In genomic region chr19:28679291-28679775, GRCm38 (mm10) we compare ENCODE assay signal across 8 mouse cellular contexts. TPM values are rescaled to one million over a fixed set of nuclear protein-coding genes. Genes with fewer than 3 reads are reported as not detected.
DNase-seq lines count a peak whose midpoint lies in the region; ATAC-seq and TF ChIP-seq lines count a peak whose summit lies in the region.

No protein-coding gene starts in this region.

- H3K36me3 ChIP-seq in heart, embryonic 15.5 days, result no peaks in the 10 kb centered on the region
- no peaks in the 10 kb centered on the region for H3K36me3 ChIP-seq in liver, postnatal 0 days (replicated peaks; ENCODE audit: insufficient read depth, low read length)
- no peaks in the 10 kb centered on the region for H3K36me3 ChIP-seq in stomach, embryonic 16.5 days (ENCODE audit: control insufficient read depth, insufficient read depth, low read length)

- DNase-seq in left cerebral cortex, adult 2 months (ENCODE audit: extremely low spot score in 1 of 2, low spot score in 2 of 2), result no peak
- DNase-seq in left cerebral cortex, adult 11 months (ENCODE audit: low spot score), result no peak
- no peak for DNase-seq in liver, postnatal 0 days
- DNase-seq in adrenal gland, postnatal 4 days (ENCODE audit: low spot score in 2 of 2), result no peak
- DNase-seq in urinary bladder, adult 18-20 months (ENCODE audit: low spot score in 2 of 2), result no peak

- H3K27me3 ChIP-seq in heart, embryonic 15.5 days, result peaks cover 6% of the 10 kb centered on the region; the same call in 1 of the 2 replicates
- peaks cover 32% of the 10 kb centered on the region for H3K27me3 ChIP-seq in liver, postnatal 0 days (ENCODE audit: insufficient read depth, low read length)
- 0 out of 2 replicates have a peak, but pooled peaks cover 7% of the 10 kb centered on the region for H3K27me3 ChIP-seq in stomach, embryonic 16.5 days (ENCODE audit: control insufficient read depth, insufficient read depth, low read length)

- intact Hi-C loops in left cerebral cortex, adult 2 months (cut with DNase I), result no loop called here

- H3K9me3 ChIP-seq in heart, embryonic 15.5 days (replicated peaks), result no peaks in the 10 kb centered on the region
- H3K9me3 ChIP-seq in liver, postnatal 0 days (ENCODE audit: low read length), result no peaks in the 10 kb centered on the region
- no peaks in the 10 kb centered on the region for H3K9me3 ChIP-seq in stomach, embryonic 16.5 days (replicated peaks; ENCODE audit: control insufficient read depth, low read length)

- under 1% methylated on average over 28 of the region's 28 CpGs for WGBS in heart, embryonic 15.5 days
- WGBS in liver, postnatal 0 days (ENCODE audit: insufficient replicate concordance), result 0% methylated on average over 27 of the region's 28 CpGs
- under 1% methylated on average over 28 of the region's 28 CpGs for WGBS in stomach, embryonic 16.5 days

- H3K27ac ChIP-seq in left cerebral cortex, adult 2 months, result 0 out of 2 replicates have a peak overlapping the region, but pooled peaks have one; percentile 11
- H3K27ac ChIP-seq in brown adipose tissue, adult 24 weeks (replicated peaks; ENCODE audit: low read depth, low read length), result no peak overlapping the region
- H3K27ac ChIP-seq in heart, embryonic 15.5 days, result peak overlapping the region; percentile 52; the same call in 1 of the 2 replicates
- H3K27ac ChIP-seq in liver, postnatal 0 days (ENCODE audit: low read depth), result no peak overlapping the region
- no peak overlapping the region for H3K27ac ChIP-seq in stomach, embryonic 16.5 days (ENCODE audit: low read length)

- no peak for TF ChIP-seq EP300 in liver, postnatal 0 days (IDR thresholded peaks at IDR 0.05; ENCODE audit: low read depth)

- H3K4me2 ChIP-seq in heart, embryonic 15.5 days, result peak overlapping the region; percentile 97
- peak overlapping the region; percentile 93 for H3K4me2 ChIP-seq in liver, postnatal 0 days (ENCODE audit: low read depth, low read length)
- peak overlapping the region; percentile 100 for H3K4me2 ChIP-seq in stomach, embryonic 16.5 days (ENCODE audit: low read depth, low read length)

- ATAC-seq in heart, embryonic 15.5 days (replicated peaks; ENCODE audit: insufficient number of reproducible peaks, insufficient read depth, low FRiP score, low read depth), result no peak
- no peak for ATAC-seq in liver, postnatal 0 days
- ATAC-seq in stomach, embryonic 16.5 days (ENCODE audit: insufficient read depth, low FRiP score), result no peak

- TF ChIP-seq CTCF in left cerebral cortex, adult 2 months (IDR thresholded peaks at IDR 0.05), result no peak
- no peak for TF ChIP-seq CTCF in liver, postnatal 0 days (IDR thresholded peaks at IDR 0.05; ENCODE audit: low read depth)

- H3K4me1 ChIP-seq in brown adipose tissue, adult 24 weeks (ENCODE audit: control insufficient read depth, insufficient read depth, insufficient read length, low read length), result peaks cover 15% of the 10 kb centered on the region; the same call in 1 of the 2 replicates
- peaks cover 27% of the 10 kb centered on the region for H3K4me1 ChIP-seq in heart, embryonic 15.5 days (replicated peaks)
- H3K4me1 ChIP-seq in liver, postnatal 0 days (ENCODE audit: insufficient read depth), result peaks cover 21% of the 10 kb centered on the region
- H3K4me1 ChIP-seq in stomach, embryonic 16.5 days (ENCODE audit: control insufficient read depth, insufficient read depth, low read length), result peaks cover 14% of the 10 kb centered on the region

- H3K4me3 ChIP-seq in left cerebral cortex, adult 2 months, result peak overlapping the region; percentile 59
- peak overlapping the region; percentile 73 for H3K4me3 ChIP-seq in brown adipose tissue, adult 24 weeks (ENCODE audit: insufficient read depth, low read depth, low read length)
- peak overlapping the region; percentile 60 for H3K4me3 ChIP-seq in heart, embryonic 15.5 days
- H3K4me3 ChIP-seq in liver, postnatal 0 days (ENCODE audit: low read depth, low read length), result peak overlapping the region; percentile 50
- H3K4me3 ChIP-seq in stomach, embryonic 16.5 days (replicated peaks; ENCODE audit: low read length), result peak overlapping the region; percentile 75

- peak overlapping the region; percentile 52 for H3K9ac ChIP-seq in heart, embryonic 15.5 days
- H3K9ac ChIP-seq in liver, postnatal 0 days (replicated peaks), result peak overlapping the region; percentile 42
- peak overlapping the region; percentile 77 for H3K9ac ChIP-seq in stomach, embryonic 16.5 days (ENCODE audit: low read length)

RNA-seq across cellular contexts. Expression of gene Glis3, which starts 0.5 kb away (rescaled TPM):
- total RNA-seq in left cerebral cortex, adult 2 months (2021), result 1 to 10 TPM; 6.5 to 6.7 TPM
- polyA plus RNA-seq in brown adipose tissue, adult 24 weeks (2012; ENCODE audit: insufficient read depth, insufficient read length, missing spikeins), result 1.7 and 4.2 TPM in 2 replicates
- polyA plus RNA-seq in heart, embryonic 15.5 days (2015; fragmentation: Nextera tagmentation; extraction: Ambion mirVana), result 0.87 and 1.6 TPM in 2 replicates
- polyA plus RNA-seq in liver, postnatal 0 days (2015; fragmentation: Nextera tagmentation; extraction: Ambion mirVana), result 0.17 and 0.36 TPM in 2 replicates
- polyA plus RNA-seq in stomach, embryonic 16.5 days (2015; fragmentation: Nextera tagmentation; extraction: Ambion mirVana), result 1.9 and 2.4 TPM in 2 replicates
- total RNA-seq in adrenal gland, postnatal 4 days (2021), result 10 to 100 TPM; 10.6 to 19.0 TPM

Comparison
In these comparisons a context has a peak if more than half of its experiments do, and no peak if none do; other contexts are left out.
1. H3K27ac ChIP-seq: peak in left cerebral cortex, adult 2 months (single experiment) and heart, embryonic 15.5 days (single experiment); none in brown adipose tissue, adult 24 weeks (single experiment), liver, postnatal 0 days (single experiment) and stomach, embryonic 16.5 days (single experiment).
2. Peak in every context shown above with its lines, with median percentiles within 50 percentile points of each other: H3K4me3 ChIP-seq, H3K4me2 ChIP-seq and H3K9ac ChIP-seq.